Comparison of ENCODE assay signal across 27 mouse cellular contexts in the genomic region with DNA sequence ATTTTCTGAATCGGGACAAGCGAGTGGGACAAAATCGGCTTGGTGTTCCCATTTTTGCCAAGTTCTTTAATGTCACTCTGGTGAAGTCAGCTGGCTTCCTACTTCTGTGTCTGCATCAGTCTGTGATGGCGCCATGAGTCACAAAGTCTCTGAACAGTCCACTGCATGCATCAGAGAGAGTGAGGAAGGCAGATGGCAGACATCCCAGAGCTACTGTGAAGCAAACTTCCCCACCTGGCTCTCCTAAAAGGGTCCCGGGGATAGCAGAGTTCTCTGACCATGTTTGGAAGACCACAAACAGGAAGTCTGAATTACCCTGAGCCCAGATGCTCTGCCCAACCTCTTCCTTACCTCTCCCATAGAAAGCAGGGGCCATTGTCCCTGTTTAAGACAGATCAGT.
A peak's percentile ranks its signal among the peaks of the same experiment; 100 is the strongest.
DNase-seq lines count a peak whose midpoint lies in the region; ATAC-seq and TF ChIP-seq lines count a peak whose summit lies in the region.
"Had no signal": no experiment of that assay in that cellular context is flagged by ENCODE, and none has a peak within 500 bp of the region (broad histone marks: within the 10 kb centered on the region; RNA-seq: fewer than 3 reads in every experiment).

No protein-coding gene starts in this region.

- peak; percentile 42 to 65 for DNase-seq in adrenal gland, postnatal 36 days
- DNase-seq in adrenal gland, adult 8-10 months: no peak
- peak; percentile 24 to 41 for DNase-seq in left cerebral cortex, adult 18-20 months (ENCODE audit: low spot score in 2 of 2)
- DNase-seq in left cerebral cortex, postnatal 4 days: no peak
- no peak for DNase-seq in testis, postnatal 14 days (ENCODE audit: low spot score)
- DNase-seq in spleen, adult 12 weeks (ENCODE audit: low spot score): no peak
- DNase-seq: B cell, adult 2 months; cerebellum, adult 11 months; cerebellum, adult 9-11 months; forebrain, postnatal 0 days; gastrocnemius, postnatal 36 days; kidney, adult 9 months; kidney, postnatal 14 days; layer of hippocampus, postnatal 36 days; lung, embryonic 14.5 days; lung, postnatal 36 days had no signal

- TF ChIP-seq POLR2A in testis, adult 2 months (IDR thresholded peaks at IDR 0.05; ENCODE audit: control insufficient read depth, low read depth, low read length): no peak

- H3K4me1 ChIP-seq in testis, adult 2 months (ENCODE audit: control insufficient read depth, insufficient read depth, low read length): no peaks in the 10 kb centered on the region; the same call in 1 of the 2 replicates
- H3K4me1 ChIP-seq: embryonic facial prominence, embryonic 12.5 days had no signal

- no peaks in the 10 kb centered on the region for H3K27me3 ChIP-seq in testis, adult 2 months (ENCODE audit: control insufficient read depth, insufficient read depth, low read length)
- H3K27me3 ChIP-seq: embryonic facial prominence, embryonic 12.5 days; heart, embryonic 15.5 days; limb, embryonic 15.5 days; neural tube, embryonic 15.5 days had no signal

- peak overlapping the region; percentile 17 for H3K4me3 ChIP-seq in testis, adult 2 months (ENCODE audit: control insufficient read depth, low read depth, low read length)
- H3K4me3 ChIP-seq: embryonic facial prominence, embryonic 12.5 days; heart, embryonic 15.5 days; layer of hippocampus, adult 2 months; limb, embryonic 15.5 days; neural tube, embryonic 15.5 days had no signal

- H3K36me3 ChIP-seq in testis, adult 2 months (ENCODE audit: control insufficient read depth, insufficient read depth, low read length): no peaks in the 10 kb centered on the region
- H3K36me3 ChIP-seq: G1E; neural tube, embryonic 15.5 days had no signal

- TF ChIP-seq CTCF in testis, adult 2 months (IDR thresholded peaks at IDR 0.05; ENCODE audit: control insufficient read depth, insufficient read depth, insufficient replicate concordance, low read depth, low read length): no peak

- intact Hi-C loops in left cerebral cortex, postnatal 4 days (cut with DNase I): no loop called here

- peak; percentile 29; the same call in 1 of the 2 replicates for ATAC-seq in megakaryocyte progenitor cell, adult 5-6 weeks (replicated peaks; ENCODE audit: poor library complexity)
- ATAC-seq: forebrain, postnatal 0 days; hindbrain, postnatal 0 days; intestine, embryonic 16.5 days had no signal

- no peak overlapping the region for H3K27ac ChIP-seq in testis, adult 2 months (ENCODE audit: control insufficient read depth, insufficient read depth, low read depth, low read length)
- H3K27ac ChIP-seq: embryonic facial prominence, embryonic 12.5 days; heart, embryonic 15.5 days; hindbrain, postnatal 0 days; layer of hippocampus, adult 2 months; limb, embryonic 15.5 days; liver, embryonic 14.5 days; neural tube, embryonic 15.5 days had no signal

Comparison
In these comparisons a context has a peak if more than half of its experiments do, and no peak if none do; other contexts are left out.
1. DNase-seq: peak in adrenal gland, postnatal 36 days (2 of 2) and left cerebral cortex, adult 18-20 months (2 of 2); none in adrenal gland, adult 8-10 months (single experiment), left cerebral cortex, postnatal 4 days (single experiment), testis, postnatal 14 days (single experiment) and spleen, adult 12 weeks (single experiment).